Mouse (Mus musculus) neural tube, embryonic 11.5 days (tissue): ENCODE data around the gene Kl. TPM values are rescaled to one million over a fixed set of nuclear protein-coding genes. Genes with fewer than 3 reads are reported as not detected.
A peak's percentile ranks its signal among the peaks of the same experiment; 100 is the strongest.

ENCODE experiments used
- ATAC-seq: fragments of 200-750 bp; cut with Nextera tagmentation; 2 replicates; pipeline ENCODE4 v1.8.0; 2017; ENCODE audit warnings: moderate number of reproducible peaks, mild to moderate bottlenecking, moderate TSS enrichment, moderate library complexity; ENCODE audit not compliant: insufficient read depth, low FRiP score, low TSS enrichment
- DNase-seq: peaks from one replicate; pipeline ENCODE4 v3.0.0-alpha.2; 2015; ENCODE audit warnings: low spot score
- H3K27ac ChIP-seq: fragments of 300-500 bp; sonication (generic); 2 replicates; pipeline ENCODE4 v1.5.1; 2014; ENCODE audit warnings: low read depth, mild to moderate bottlenecking, low read length
- H3K27me3 ChIP-seq: fragments of 300-500 bp; sonication (generic); 2 replicates; pipeline ENCODE4 v1.6.1; 2014; ENCODE audit warnings: mild to moderate bottlenecking, low read length, mixed read lengths; ENCODE audit not compliant: control insufficient read depth, insufficient read depth
- H3K36me3 ChIP-seq: fragments of 300-500 bp; sonication (generic); 2 replicates; pipeline ENCODE4 v1.6.1; 2014; ENCODE audit warnings: mild to moderate bottlenecking, low read length, moderate library complexity, mixed read lengths; ENCODE audit not compliant: control insufficient read depth, insufficient read depth
- H3K4me1 ChIP-seq: fragments of 300-500 bp; sonication (generic); 2 replicates; pipeline ENCODE4 v1.6.1; 2014; ENCODE audit warnings: low read length, mixed read lengths; ENCODE audit not compliant: control insufficient read depth, insufficient read depth
- H3K4me2 ChIP-seq: fragments of 300-500 bp; sonication (generic); 2 replicates; pipeline ENCODE4 v1.6.1; 2014; ENCODE audit warnings: low read depth, mild to moderate bottlenecking, moderate library complexity
- H3K4me3 ChIP-seq: fragments of 300-500 bp; sonication (generic); 2 replicates; pipeline ENCODE4 v1.5.1; 2014; ENCODE audit warnings: low read depth, low read length
- H3K9ac ChIP-seq: fragments of 300-500 bp; sonication (generic); 2 replicates; pipeline ENCODE4 v1.6.1; 2014; ENCODE audit warnings: mild to moderate bottlenecking, low read length
- H3K9me3 ChIP-seq: fragments of 300-500 bp; sonication (generic); 2 replicates; pipeline ENCODE4 v1.6.1; 2016; ENCODE audit warnings: low read length; ENCODE audit not compliant: control insufficient read depth
- WGBS: fragments of 180-500 bp; shearing (Covaris S2); extraction: QIAGEN DNeasy Blood & Tissue Kit; methylation state at CpG from one replicate; pipeline ENCODE4 v1.1.7; 2014; 5-methylcytosine and 5-hydroxymethylcytosine counted together
- polyA plus RNA-seq: library from polyadenylated mRNA; unstranded; fragments of >200 nt; fragmentation: Nextera tagmentation; extraction: Ambion mirVana; gene quantifications from 2 replicates; pipeline ENCODE4 v1.2.1, GENCODE M21; 2014

The Kl gene
- polyA plus RNA-seq, 1 experiment from 2014 or later, result 0.32 TPM

GRCm38 (mm10) chr5:150977383-150977958 lies 25.1 kb downstream of the Kl start:
- H3K9ac ChIP-seq, result no peak overlapping the region

GRCm38 (mm10) chr5:150979341-150980136 lies 27.1 kb downstream of the Kl start:
- Histone ChIP-seq H3K36me3 (no peaks in the 10 kb centered on the region), H3K27me3 (no peaks in the 10 kb centered on the region), H3K4me3 (no peak overlapping the region), H3K9me3 (no peaks in the 10 kb centered on the region), H3K4me2 (no peak overlapping the region), H3K27ac (no peak overlapping the region), H3K9ac (no peak overlapping the region), H3K4me1 (no peaks in the 10 kb centered on the region)
- no peak for ATAC-seq
- WGBS, result 89% methylated on average over 5 of the region's 5 CpGs
- no peak for DNase-seq

More at GRCm38 (mm10) chr5:150977383-150977958, 25.1 kb downstream of the Kl start:
- Histone ChIP-seq H3K4me2 (no peak overlapping the region), H3K27ac (no peak overlapping the region), H3K4me3 (no peak overlapping the region), H3K4me1 (no peaks in the 10 kb centered on the region), H3K9me3 (no peaks in the 10 kb centered on the region), H3K36me3 (no peaks in the 10 kb centered on the region), H3K27me3 (no peaks in the 10 kb centered on the region)
- ATAC-seq (peak; percentile 59; the same call in 1 of the 2 replicates), DNase-seq (no peak)
- WGBS, result 52% methylated on average over 14 of the region's 14 CpGs

- WGBS, result 93% methylated on average over 2 of the region's 2 CpGs
- H3K9ac ChIP-seq, result no peak overlapping the region
- H3K27me3 ChIP-seq, result no peaks in the 10 kb centered on the region
- no peak overlapping the region for H3K4me3 ChIP-seq
- no peak overlapping the region for H3K27ac ChIP-seq
- H3K36me3 ChIP-seq, result no peaks in the 10 kb centered on the region
- no peak for DNase-seq
- no peak for ATAC-seq
- no peak overlapping the region for H3K4me2 ChIP-seq
- H3K4me1 ChIP-seq, result no peaks in the 10 kb centered on the region
- H3K9me3 ChIP-seq, result no peaks in the 10 kb centered on the region
Measured at GRCm38 (mm10) chr5:150982082-150982481, 29.7 kb downstream of the Kl start.

GRCm38 (mm10) chr5:150994096-150994495 lies 41.7 kb downstream of the Kl start:
- Histone ChIP-seq H3K4me2 (no peak overlapping the region), H3K4me3 (no peak overlapping the region), H3K9me3 (no peaks in the 10 kb centered on the region), H3K4me1 (no peaks in the 10 kb centered on the region), H3K9ac (no peak overlapping the region), H3K36me3 (no peaks in the 10 kb centered on the region), H3K27me3 (no peaks in the 10 kb centered on the region), H3K27ac (no peak overlapping the region)
- WGBS, result 93% methylated on average over 7 of the region's 7 CpGs
- DNase-seq (no peak), ATAC-seq (no peak)

- Histone ChIP-seq H3K27ac (no peak overlapping the region), H3K27me3 (no peaks in the 10 kb centered on the region), H3K9me3 (no peaks in the 10 kb centered on the region), H3K4me2 (no peak overlapping the region), H3K9ac (no peak overlapping the region), H3K36me3 (no peaks in the 10 kb centered on the region), H3K4me3 (no peak overlapping the region), H3K4me1 (no peaks in the 10 kb centered on the region)
- WGBS, result 74% methylated on average over 2 of the region's 2 CpGs
- DNase-seq (no peak), ATAC-seq (no peak; the same call in 1 of the 2 replicates)
Measured at GRCm38 (mm10) chr5:150996586-150996985, 44.2 kb downstream of the Kl start.

GRCm38 (mm10) chr5:151001111-151001510 lies 48.7 kb downstream of the Kl start:
- Histone ChIP-seq H3K4me2 (no peak overlapping the region), H3K4me3 (no peak overlapping the region), H3K9ac (no peak overlapping the region), H3K27me3 (no peaks in the 10 kb centered on the region), H3K4me1 (no peaks in the 10 kb centered on the region), H3K36me3 (no peaks in the 10 kb centered on the region), H3K9me3 (no peaks in the 10 kb centered on the region), H3K27ac (no peak overlapping the region)
- ATAC-seq (no peak), DNase-seq (no peak)
- 92% methylated on average over 7 of the region's 7 CpGs for WGBS

GRCm38 (mm10) chr5:151002051-151002450 lies 49.6 kb downstream of the Kl start:
- DNase-seq (no peak), ATAC-seq (no peak)
- WGBS, result 95% methylated on average over 4 of the region's 4 CpGs

GRCm38 (mm10) chr5:151004216-151004755 lies 51.9 kb downstream of the Kl start:
- Histone ChIP-seq H3K4me3 (no peak overlapping the region), H3K9ac (no peak overlapping the region), H3K36me3 (no peaks in the 10 kb centered on the region), H3K9me3 (no peaks in the 10 kb centered on the region), H3K4me1 (no peaks in the 10 kb centered on the region), H3K27ac (no peak overlapping the region), H3K27me3 (no peaks in the 10 kb centered on the region), H3K4me2 (no peak overlapping the region)
- DNase-seq (no peak), ATAC-seq (no peak)
- 76% methylated on average over 1 of the region's 1 CpGs for WGBS

More at GRCm38 (mm10) chr5:151002051-151002450, 49.6 kb downstream of the Kl start:
- no peak overlapping the region for H3K9ac ChIP-seq
- no peaks in the 10 kb centered on the region for H3K36me3 ChIP-seq
- no peak overlapping the region for H3K4me3 ChIP-seq
- no peaks in the 10 kb centered on the region for H3K27me3 ChIP-seq
- H3K4me1 ChIP-seq, result no peaks in the 10 kb centered on the region
- H3K27ac ChIP-seq, result no peak overlapping the region
- no peaks in the 10 kb centered on the region for H3K9me3 ChIP-seq
- no peak overlapping the region for H3K4me2 ChIP-seq
